Mouse (Mus musculus) left cerebral cortex, adult 11 months (tissue): ENCODE data around the gene Usp46.
"Not testable (repeated sequence)": the region's sequence is repeated elsewhere in the genome, so short reads cannot be mapped to it uniquely, and the experiment has no call there.

Experiments
- DNase-seq: peaks from one replicate; pipeline ENCODE4 v3.0.0; 2022; ENCODE audit warnings: low spot score

Usp46 gene

DNA sequence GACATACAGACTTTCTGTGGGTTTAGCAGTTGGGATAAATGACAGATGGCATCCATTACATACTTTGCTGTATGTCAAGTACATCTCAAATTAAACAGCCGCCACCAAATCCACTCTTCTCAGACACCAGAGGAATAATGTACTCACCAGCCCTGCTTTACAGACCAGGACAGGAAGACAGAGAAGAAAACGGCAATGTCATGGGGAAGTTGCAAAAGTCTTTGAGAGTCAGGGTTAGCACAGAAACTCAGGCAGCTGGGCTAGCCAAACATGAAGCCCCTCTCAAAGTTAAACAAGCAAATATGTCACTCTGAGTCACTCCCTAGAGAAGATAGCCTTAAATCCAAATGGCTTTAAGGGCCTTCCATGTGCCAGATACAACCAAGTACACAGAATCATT is 40.0 kb downstream of the Usp46 start:
- no peak for DNase-seq

DNA sequence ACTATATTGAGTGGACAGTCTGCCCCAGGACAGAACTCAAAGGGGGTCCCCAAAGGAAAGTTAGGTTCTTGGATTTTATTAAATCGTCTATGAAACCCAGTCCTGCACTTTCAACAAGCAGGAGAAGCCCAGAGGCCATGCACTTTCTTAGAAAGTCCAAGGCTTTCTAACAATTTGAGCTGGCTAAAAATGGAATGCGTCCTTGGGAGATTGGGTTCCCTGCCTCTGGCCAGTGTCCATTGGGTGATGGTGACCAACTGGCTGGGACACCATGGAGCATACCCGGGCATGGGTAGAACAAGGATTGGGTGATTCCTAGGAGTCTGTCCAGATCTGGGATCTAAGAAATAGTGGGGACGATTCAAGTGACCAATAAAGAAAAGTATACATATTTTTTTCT is 47.7 kb downstream of the Usp46 start:
- no peak for DNase-seq

DNA sequence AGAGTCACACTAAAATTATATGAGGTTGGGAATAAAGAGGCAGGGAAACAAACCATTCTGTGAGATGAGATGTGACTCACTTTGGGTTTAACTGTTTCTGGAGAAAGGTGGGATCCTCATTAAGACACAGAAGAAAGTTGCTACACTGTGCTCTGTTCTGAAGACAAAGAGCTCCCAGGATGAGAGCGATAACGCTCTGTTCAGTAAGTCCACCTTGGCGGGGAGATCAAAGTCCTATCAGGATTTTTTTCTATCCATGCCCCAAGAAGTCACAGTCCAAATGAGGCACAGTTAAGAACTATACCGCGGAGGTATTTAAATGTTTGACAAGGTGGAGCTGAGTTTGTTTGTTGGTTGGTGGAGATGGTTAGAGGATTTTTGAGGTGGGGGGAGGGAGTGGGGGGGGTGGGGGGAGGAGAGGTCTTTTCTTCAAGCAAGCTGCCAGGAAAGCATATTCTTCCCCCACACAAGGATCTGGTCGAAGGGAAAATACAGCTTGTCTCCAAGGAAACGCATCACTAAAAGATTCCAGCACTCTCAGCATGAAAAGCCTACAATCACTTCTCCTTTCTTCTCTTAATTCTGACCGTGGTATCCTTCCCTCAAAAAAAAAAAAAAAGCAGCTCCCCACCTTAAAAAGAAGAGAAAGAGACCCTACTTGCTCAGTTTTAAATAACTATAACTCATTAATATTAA is 49.2 kb downstream of the Usp46 start:
- DNase-seq, result no peak

DNA sequence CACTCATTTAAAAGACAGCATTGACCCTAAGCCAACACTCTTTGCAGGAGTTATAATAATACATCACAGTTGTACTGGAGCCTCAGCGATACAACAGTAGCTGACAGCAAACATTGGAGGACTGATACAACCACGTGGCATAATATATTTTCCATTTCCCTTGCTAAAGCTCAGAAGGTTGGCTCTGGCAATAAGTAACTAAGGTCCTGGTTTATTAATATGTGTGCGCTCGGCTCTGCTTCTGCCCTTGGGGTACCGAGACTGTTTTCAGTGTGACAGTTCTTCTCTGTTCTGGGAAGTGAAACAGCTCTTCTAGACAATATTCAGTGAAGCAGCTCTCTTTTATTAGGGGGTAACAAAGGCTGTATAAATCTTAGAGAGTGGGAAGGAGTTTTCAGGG is 50.7 kb downstream of the Usp46 start:
- no peak for DNase-seq

DNA sequence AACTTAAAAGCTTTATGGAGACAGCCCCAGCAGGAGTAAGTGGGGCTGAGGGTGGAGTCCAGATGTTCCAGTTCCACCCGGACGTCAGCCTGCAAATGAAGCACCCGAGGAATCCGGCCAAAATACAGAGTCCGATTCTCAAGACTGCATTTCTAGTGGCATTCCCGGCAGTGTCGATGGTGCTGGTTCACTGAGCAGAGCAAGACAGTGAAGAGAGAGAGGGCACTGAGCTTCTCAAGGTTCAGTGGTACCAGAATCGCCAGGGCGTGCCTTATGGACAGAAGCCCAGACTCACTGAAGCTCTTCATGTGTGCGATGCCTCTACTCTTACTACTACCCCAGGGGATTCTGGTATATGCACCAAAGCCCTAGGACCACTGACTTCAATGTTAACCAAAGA is 56.6 kb downstream of the Usp46 start:
- no peak for DNase-seq

DNA sequence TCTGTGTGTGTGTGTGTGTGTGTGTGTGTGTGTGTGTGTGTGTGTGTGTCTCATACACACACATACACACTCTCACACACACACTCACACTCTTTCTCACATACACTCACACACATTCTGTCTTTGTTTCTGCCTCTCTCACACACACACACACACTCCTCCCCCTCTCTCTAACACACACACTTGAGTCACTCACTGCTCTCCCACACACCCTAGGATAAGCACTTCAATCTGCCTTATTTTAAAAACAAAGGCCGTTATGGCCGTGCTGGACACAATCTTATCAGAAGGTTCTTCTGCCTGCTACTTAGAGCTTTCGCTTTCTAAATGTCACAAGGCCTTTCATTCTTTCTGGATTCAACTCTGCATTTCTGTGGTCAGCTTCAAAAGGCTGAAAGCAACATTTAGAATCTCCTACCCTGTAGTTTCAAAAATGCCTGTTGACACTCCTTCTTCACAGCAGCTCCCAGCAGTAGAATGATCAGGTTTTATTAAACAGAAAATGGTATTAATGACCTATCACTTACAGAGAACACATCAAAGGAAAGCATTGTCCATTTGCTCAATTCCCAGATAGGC is 60.6 kb downstream of the Usp46 start:
- DNase-seq, result no peak

DNA sequence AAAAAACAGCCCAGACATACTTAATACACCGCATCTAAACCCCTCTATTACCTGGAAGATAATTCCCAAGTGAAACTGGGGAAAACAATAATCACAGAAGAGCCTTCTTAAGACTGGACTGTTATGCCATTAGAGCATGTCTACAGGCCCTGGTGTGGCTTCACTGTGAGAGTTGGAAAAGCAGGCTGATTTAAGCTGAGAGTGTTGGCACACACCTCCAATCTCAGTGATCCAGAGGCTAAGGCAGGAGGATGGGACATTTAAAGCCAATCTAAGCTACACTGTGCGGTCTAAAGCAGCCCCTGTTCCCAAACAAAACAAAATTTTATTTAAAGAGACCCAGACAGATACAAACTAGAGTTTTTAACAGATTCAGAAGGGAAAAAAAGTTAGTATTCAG is 62.3 kb downstream of the Usp46 start:
- no peak for DNase-seq

DNA sequence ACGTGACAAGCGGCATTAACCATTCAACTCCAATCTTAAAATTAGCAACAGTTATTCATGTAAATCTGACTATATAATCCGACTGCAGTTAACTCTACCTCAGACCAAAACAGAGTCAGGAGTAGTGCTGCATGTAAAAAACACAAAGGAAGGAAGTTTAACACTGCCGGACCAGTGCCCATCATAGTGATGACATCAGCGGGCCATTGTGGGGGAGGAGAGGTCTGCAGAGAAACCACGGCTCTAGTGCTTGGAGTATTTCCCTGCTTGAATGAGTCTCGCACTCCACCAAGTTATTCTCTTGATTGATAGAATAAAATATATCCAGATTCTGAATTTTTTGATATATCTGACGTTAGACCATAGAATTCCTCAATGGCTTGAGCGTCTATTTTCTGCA is 66.5 kb downstream of the Usp46 start:
- DNase-seq, result no peak

DNA sequence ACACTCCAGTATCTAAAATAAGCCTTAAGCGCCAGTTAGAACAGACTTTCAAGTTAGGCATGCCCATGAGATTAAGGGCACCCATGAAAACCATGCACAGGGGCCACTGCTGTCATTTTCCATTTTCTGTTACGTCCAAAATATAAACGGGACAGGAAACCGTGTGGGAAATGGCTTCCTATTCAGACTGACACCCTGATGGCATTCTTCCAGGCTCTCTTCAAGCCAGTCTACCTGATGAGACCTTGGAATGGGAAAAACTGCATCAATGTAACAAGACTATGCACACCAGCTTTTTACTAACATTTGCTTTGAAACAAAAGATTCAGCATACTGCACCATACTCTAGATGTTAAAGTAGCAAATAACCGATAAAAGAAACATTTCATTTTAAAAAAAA is 69.3 kb downstream of the Usp46 start:
- no peak for DNase-seq

DNA sequence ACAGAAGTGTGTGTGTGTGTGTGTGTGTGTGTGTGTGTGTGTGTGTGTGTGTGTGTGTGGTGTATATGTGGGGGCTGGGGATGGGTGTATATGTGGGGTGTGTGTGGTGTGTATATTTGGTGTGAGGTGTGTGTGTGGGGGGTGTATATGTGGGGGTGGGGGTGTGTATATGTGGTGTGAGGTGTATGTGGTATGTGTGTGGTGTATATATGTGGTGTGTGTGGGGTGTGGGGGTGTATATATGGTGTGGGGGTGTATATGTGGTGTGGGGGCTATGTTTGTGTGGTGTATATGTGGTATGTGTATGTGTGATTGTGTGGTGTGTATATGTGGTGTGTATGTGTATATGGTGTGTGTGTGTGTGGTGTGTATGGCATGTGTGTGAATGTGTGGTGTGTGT is 73.4 kb downstream of the Usp46 start:
- no peak for DNase-seq

DNA sequence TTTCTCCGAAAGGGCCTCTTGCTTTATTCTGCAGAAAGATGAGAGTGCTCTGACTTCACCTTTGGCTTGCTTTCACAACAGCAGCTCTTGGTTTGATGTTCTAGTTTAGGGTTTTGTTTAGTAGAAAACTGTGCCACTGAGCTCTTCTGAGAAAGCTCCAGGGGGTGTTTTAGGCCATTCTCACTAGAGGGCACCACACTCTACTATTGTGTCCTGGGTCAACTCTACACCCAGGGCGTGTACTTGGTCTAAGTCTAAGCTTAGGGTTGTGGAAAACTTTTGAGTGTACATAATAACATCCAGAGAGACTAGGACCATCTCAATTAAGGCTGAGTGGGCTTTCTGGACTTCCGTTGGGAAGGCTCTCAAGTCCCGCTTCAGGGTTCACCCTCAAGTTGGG is 74.7 kb downstream of the Usp46 start:
- DNase-seq, result no peak

DNA sequence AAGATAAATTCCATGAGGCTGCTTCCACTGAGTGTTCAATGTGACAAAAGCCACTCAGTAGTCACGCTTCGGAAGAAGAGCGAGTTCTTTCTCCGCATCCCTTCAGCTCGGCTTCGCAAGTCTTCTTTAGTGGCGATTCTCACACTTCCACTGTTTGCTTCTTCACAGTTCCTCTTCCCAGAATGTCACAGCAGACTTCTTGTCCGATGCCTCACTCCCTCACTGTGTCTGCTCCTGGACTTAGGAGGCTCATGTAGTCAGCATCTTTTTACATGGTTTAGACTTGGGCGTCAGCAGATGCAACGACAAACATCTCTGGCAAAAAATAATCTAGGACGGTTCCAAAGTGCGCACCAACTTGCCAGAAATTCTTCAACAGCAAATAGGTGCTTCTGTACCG is 75.9 kb downstream of the Usp46 start:
- no peak for DNase-seq

DNA sequence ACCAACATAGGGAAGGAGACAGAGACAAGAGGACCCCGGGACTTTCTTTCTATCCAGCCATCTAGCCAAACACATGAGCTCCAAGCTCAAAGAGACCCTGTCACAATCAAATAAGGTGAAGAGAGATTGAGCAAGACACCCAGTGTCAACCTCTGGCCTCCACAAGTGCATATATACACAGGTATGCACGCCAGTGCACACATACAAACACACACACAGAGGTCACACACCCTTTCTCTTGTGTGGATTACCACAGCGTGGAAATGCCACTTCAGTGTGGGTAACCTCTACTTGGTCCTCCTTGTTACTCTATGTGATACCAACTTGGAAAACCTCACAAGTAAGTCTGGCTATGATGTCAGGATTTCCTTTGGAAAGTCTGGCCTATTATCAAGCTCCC is 78.7 kb downstream of the Usp46 start:
- no peak for DNase-seq

DNA sequence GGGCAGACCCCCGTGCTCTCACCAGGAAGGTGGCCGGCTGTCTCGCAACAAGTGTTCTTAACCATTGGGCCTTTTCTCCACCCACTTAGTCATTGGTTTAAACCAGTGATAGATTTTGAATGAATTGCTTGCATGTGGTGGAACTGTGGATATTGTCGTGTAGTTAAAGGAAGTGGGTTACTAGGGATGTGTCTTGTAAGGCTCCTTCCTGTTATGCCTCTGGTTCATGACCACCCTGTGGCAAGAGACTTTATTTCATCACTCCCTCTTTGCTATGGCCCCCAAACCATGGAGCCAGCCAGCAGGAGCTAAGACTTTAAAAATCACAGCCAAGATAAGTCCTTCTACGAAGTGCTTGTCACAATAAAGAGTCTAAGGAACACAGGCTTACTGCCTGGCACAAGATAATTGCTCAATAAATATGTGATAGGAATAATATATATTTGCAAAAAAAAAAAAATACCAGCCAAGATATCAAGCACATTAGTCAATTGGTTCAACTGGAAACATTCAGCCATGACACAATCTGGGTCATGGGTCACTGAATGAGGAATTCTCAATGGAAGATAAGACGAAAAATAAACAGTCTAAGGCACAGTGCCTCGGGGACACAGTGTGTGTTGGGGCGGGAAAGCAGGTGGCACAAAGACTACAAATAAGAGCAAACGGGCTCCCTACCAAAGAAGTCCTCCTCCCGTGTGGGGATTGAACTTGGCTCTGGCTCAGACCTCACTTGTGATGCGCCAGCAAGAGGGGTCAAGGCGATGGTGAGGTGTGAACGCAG is 80.3 kb downstream of the Usp46 start:
- no peak for DNase-seq

DNA sequence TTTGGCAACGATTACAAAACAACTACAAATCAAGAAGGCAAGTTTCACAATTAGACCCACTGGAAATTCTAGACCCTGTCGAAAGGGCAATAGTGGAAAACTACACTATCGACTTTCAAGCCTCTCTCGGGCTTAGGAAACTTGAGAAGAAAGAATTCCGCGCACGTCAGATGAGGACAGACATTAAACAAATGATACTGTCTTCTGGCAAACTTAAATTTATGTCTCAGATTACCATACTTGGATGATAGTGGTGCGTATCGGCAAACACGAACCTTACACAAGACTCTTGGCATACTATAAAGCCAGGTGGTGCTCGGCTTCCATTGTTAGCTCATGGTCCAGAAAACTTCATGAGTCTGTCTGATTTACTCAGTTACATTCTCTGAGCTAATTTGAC is 90.8 kb downstream of the Usp46 start:
- DNase-seq, result no peak

DNA sequence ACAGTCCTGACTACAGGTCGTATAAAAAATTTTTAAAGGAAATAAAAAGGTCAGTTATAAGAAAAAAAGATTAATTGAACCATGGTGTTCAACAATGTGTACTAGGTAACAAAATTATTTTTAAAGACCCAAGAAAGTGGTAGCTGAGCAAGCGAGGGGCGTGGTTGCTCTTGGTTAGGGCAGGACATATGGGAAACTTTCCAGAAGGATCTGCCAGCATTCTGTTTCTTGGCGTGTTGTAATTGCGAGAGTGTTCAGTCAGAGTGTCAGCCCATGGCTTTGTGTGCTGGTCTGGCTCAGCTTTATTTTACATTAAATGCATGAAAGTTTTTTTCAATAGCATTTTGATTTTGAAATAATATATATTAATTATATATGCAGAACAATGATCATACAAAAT is 96.5 kb downstream of the Usp46 start:
- no peak for DNase-seq

DNA sequence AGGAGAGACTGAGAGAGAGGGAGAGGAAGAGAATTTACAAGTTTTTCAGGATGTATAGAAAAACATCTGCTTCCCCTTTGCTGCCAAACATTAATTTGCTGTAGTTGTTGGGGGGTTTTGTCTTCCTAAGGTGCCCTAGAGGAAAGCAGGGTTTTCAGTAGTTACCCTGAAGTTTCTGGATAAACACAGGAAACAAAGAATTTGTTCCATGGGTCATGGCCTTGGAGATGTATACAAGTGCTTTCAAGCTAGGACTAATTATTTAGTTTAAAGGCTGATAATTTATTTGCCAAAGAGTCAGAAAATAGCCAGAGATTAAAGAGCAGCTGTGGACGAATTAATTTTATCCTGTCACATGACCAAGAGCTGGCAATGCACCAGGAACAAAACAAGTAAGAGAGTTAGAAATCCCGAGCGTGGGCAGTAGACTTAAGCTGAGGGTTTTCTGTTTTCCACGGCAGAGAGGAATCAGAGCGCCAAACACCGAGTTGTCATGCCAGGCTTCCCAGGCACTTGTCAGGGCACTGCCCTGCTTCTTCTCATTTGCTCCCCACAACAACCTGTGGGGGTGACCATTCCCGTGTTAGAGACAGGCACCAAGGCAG is 98.1 kb downstream of the Usp46 start:
- no peak for DNase-seq

DNA sequence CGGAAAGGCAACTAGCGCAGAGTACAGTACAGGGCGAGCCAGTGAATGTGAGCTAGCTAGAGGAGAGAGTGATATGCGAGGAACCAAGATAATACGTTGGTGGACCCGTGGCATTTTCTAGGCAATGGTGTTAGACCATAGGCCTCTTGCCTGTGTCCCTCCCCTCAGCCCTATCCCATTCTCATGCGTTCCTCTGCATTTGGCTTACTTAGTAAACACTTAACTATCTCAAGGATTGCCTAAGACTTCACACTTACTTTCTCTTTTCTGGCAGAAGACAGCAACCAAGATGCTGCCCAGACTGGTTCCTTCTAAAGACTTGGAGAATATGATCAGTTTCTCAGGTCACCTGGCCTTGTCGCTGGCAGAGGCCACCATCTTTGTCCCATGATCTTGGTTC is 98.9 kb downstream of the Usp46 start:
- no peak for DNase-seq

DNA sequence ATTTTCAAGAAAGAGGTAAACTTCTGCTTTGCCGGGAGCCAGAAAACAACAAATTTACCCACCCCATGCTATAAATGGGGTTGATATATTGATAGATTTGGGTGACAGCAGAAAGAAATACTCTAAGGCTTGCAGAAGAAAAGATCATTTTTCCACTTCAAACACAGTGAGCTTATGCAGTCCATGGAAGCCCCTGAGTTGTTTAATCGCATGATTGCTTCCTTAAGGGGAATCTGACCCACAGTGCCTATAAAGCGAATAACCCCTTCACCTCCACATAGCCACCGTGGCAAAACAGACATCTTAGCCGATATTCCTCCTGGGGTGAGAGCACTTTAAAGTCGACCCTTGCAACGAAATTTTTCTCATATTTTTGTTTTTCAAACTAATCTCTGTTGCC is 108.5 kb downstream of the Usp46 start:
- no peak for DNase-seq

DNA sequence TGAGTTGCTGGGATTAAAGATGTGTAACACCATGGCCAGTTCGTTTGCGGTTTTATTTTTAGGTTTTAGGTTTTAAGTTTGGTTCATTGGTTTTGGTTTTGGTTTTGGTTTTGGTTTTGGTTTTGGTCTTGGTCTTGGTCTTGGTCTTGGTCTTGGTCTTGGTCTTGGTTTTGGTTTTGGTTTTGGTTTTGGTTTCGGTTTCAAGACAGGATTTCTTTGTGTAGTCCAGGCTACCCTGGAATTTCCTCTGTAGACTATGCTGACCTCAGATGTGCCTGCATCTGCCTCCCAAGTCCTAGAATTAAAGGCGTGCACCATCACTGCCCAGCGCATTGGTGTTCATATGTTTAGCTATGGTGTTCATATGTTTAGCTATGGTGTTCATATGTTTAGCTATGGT is 109.6 kb downstream of the Usp46 start:
- not testable (repeated sequence) for DNase-seq

DNA sequence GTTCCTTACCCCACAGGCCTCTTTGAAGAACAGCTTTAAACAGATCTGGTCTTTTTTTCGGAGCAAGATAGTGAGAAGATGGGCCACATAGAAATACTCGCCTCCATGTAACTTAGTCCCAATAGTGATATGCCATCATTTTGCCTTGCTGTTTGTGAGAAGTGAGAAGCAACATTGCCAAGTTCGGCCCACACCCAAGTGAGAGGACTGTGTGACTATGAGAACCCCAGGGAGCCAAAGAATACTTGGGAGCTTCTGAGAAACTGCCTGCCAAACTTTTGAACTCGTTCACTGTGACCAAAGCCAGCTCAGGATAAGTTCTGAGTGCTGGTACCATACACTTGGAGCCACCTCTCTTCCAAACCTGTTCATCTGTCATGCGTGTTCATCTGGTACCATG is 110.1 kb downstream of the Usp46 start:
- DNase-seq, result no peak

DNA sequence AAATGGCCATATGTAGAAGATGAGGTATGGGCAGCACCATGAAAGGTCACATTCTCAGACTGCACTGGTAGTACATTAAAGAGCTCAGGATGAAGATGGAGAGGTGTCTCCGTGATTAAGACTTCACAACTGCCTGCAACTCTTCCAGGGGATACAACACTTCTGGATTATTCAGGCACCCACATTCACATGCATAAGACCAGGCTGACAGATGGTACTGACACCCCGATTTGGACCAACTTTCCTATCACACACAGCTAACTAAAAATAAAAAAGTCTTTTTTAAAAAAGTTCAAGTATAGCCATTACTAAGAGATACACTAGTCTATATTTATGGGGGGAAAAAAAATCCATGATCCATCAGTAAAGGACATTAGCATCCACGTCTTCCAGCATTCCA is 112.5 kb downstream of the Usp46 start:
- no peak for DNase-seq

DNA sequence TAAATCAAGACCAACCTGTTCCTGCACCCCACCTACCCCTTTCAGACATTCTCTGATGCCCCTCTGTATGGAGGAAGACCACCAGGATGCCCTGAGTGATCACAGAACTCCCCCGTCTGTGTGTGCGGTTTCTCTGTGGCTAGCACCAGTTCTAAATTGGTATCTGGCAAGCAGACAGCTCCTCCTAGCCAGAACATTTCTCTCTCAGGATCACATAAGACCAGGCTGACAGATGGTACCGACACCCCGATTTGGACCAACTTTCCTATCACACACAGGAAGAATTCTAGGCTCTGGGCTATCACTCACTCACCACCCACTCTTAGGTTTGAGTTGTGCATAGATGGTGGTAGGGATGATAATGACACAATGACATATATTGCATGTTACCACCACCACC is 113.2 kb downstream of the Usp46 start:
- peak; percentile 36 for DNase-seq
